Mouse (Mus musculus) embryonic facial prominence, embryonic 13.5 days (tissue): ENCODE measurements around the gene Tpte. TPM values are rescaled to one million over a fixed set of nuclear protein-coding genes. Genes with fewer than 3 reads are reported as not detected.
"Not testable (repeated sequence)": the region's sequence is repeated elsewhere in the genome, so short reads cannot be mapped to it uniquely, and the experiment has no call there.

Experiments used
- ATAC-seq: fragments of 200-750 bp; cut with Nextera tagmentation; 2 replicates; pipeline ENCODE4 v1.8.0; 2017; ENCODE audit warnings: low read depth; ENCODE audit not compliant: insufficient number of reproducible peaks, insufficient read depth, low FRiP score, low TSS enrichment
- H3K27ac ChIP-seq: fragments of 300-500 bp; sonication (generic); 2 replicates; pipeline ENCODE4 v1.5.1; 2015; ENCODE audit warnings: moderate library complexity, mild to moderate bottlenecking, inconsistent platforms
- H3K27me3 ChIP-seq: fragments of 300-500 bp; sonication (generic); 2 replicates; pipeline ENCODE4 v1.6.1; 2015; ENCODE audit warnings: mild to moderate bottlenecking, inconsistent platforms
- H3K36me3 ChIP-seq: fragments of 300-500 bp; sonication (generic); 2 replicates; pipeline ENCODE4 v1.6.1; 2015; ENCODE audit warnings: mild to moderate bottlenecking, inconsistent platforms
- H3K4me1 ChIP-seq: fragments of 300-500 bp; sonication (generic); 2 replicates; pipeline ENCODE4 v1.6.1; 2015; ENCODE audit warnings: inconsistent platforms
- H3K4me2 ChIP-seq: fragments of 300-500 bp; sonication (generic); 2 replicates; pipeline ENCODE4 v1.6.1; 2015; ENCODE audit warnings: moderate library complexity, mild to moderate bottlenecking, inconsistent platforms
- H3K4me3 ChIP-seq: fragments of 300-500 bp; sonication (generic); 2 replicates; pipeline ENCODE4 v1.5.1; 2015; ENCODE audit warnings: mild to moderate bottlenecking, inconsistent platforms
- H3K9ac ChIP-seq: fragments of 300-500 bp; sonication (generic); 2 replicates; pipeline ENCODE4 v1.6.1; 2015; ENCODE audit warnings: mild to moderate bottlenecking, inconsistent platforms
- H3K9me3 ChIP-seq: fragments of 300-500 bp; sonication (generic); 2 replicates; pipeline ENCODE4 v1.6.1; 2016; ENCODE audit warnings: inconsistent platforms
- WGBS: fragments of 180-500 bp; shearing (Covaris S2); methylation state at CpG from one replicate; pipeline ENCODE4 v1.1.7; 2015; ENCODE audit warnings: mixed read lengths; 5-methylcytosine and 5-hydroxymethylcytosine counted together
- polyA plus RNA-seq: library from polyadenylated mRNA; unstranded; fragments of >200 nt; fragmentation: Nextera tagmentation; extraction: Ambion mirVana; gene quantifications from 2 replicates; pipeline ENCODE4 v1.2.1, GENCODE M21; 2015

Gene Tpte
- polyA plus RNA-seq, 1 experiment from 2014 or later, result not detected

- WGBS, result 86% methylated on average over 3 of the region's 3 CpGs
- Histone ChIP-seq H3K4me2 (no peak overlapping the region), H3K4me1 (no peaks in the 10 kb centered on the region), H3K27me3 (no peaks in the 10 kb centered on the region), H3K9ac (no peak overlapping the region), H3K4me3 (no peak overlapping the region), H3K27ac (no peak overlapping the region), H3K36me3 (no peaks in the 10 kb centered on the region), H3K9me3 (no peaks in the 10 kb centered on the region)
- no peak for ATAC-seq
These were observed 16.4 kb upstream of the Tpte start for GRCm38 (mm10) chr8:22266809-22267208.

- Histone ChIP-seq H3K27me3 (no peaks in the 10 kb centered on the region), H3K9ac (no peak overlapping the region), H3K4me1 (no peaks in the 10 kb centered on the region), H3K4me3 (no peak overlapping the region), H3K36me3 (no peaks in the 10 kb centered on the region), H3K4me2 (no peak overlapping the region), H3K9me3 (no peaks in the 10 kb centered on the region), H3K27ac (no peak overlapping the region)
- no peak for ATAC-seq
- WGBS, result 81% methylated on average over 3 of the region's 3 CpGs
These were observed 10.1 kb upstream of the Tpte start for GRCm38 (mm10) chr8:22273142-22273541.

- Histone ChIP-seq H3K27ac (no peak overlapping the region), H3K9ac (no peak overlapping the region), H3K36me3 (no peaks in the 10 kb centered on the region), H3K4me1 (no peaks in the 10 kb centered on the region), H3K27me3 (no peaks in the 10 kb centered on the region), H3K9me3 (no peaks in the 10 kb centered on the region), H3K4me2 (no peak overlapping the region), H3K4me3 (no peak overlapping the region)
- 70% methylated on average over 10 of the region's 10 CpGs for WGBS
- no peak for ATAC-seq
These were observed 8.6 kb upstream of the Tpte start for GRCm38 (mm10) chr8:22274641-22275040.

GRCm38 (mm10) chr8:22302326-22302725, 19.1 kb downstream of the Tpte start:
- no peaks in the 10 kb centered on the region for H3K27me3 ChIP-seq
- WGBS, result 39% methylated on average over 2 of the region's 2 CpGs
- H3K27ac ChIP-seq, result no peak overlapping the region
- ATAC-seq, result no peak
- no peaks in the 10 kb centered on the region for H3K9me3 ChIP-seq
- H3K4me1 ChIP-seq, result peaks cover 8% of the 10 kb centered on the region; the same call in 1 of the 2 replicates
- H3K4me2 ChIP-seq, result no peak overlapping the region
- no peaks in the 10 kb centered on the region for H3K36me3 ChIP-seq
- H3K9ac ChIP-seq, result no peak overlapping the region
- H3K4me3 ChIP-seq, result no peak overlapping the region

GRCm38 (mm10) chr8:22302896-22303306, 19.7 kb downstream of the Tpte start:
- WGBS, result 15% methylated on average over 7 of the region's 7 CpGs
- 0 out of 2 replicates have a peak overlapping the region, but pooled peaks have one; percentile 1 for H3K9ac ChIP-seq
- no peaks in the 10 kb centered on the region for H3K9me3 ChIP-seq
- peaks cover 8% of the 10 kb centered on the region; the same call in 1 of the 2 replicates for H3K4me1 ChIP-seq
- H3K27me3 ChIP-seq, result no peaks in the 10 kb centered on the region
- H3K27ac ChIP-seq, result no peak overlapping the region
- no peaks in the 10 kb centered on the region for H3K36me3 ChIP-seq
- peak; percentile 59; the same call in 1 of the 2 replicates for ATAC-seq
- H3K4me2 ChIP-seq, result peak overlapping the region; percentile 49
- H3K4me3 ChIP-seq, result peak overlapping the region; percentile 5; the same call in 1 of the 2 replicates

GRCm38 (mm10) chr8:22304045-22304444, 20.8 kb downstream of the Tpte start:
- H3K9me3 ChIP-seq, ATAC-seq, H3K36me3 ChIP-seq, H3K4me3 ChIP-seq, H3K4me2 ChIP-seq, H3K9ac ChIP-seq, H3K27ac ChIP-seq, H3K27me3 ChIP-seq, H3K4me1 ChIP-seq: not testable (repeated sequence)
- 84% methylated on average over 9 of the region's 9 CpGs for WGBS

- Histone ChIP-seq H3K9ac (no peak overlapping the region), H3K27ac (no peak overlapping the region), H3K9me3 (no peaks in the 10 kb centered on the region), H3K4me2 (no peak overlapping the region), H3K36me3 (no peaks in the 10 kb centered on the region), H3K4me3 (no peak overlapping the region), H3K27me3 (0 out of 2 replicates have a peak, but pooled peaks cover 4% of the 10 kb centered on the region), H3K4me1 (peaks cover 8% of the 10 kb centered on the region; the same call in 1 of the 2 replicates)
- ATAC-seq, result no peak
- 77% methylated on average over 10 of the region's 10 CpGs for WGBS
These were observed 23.8 kb downstream of the Tpte start for GRCm38 (mm10) chr8:22306999-22307398.

GRCm38 (mm10) chr8:22311446-22311845, 28.2 kb downstream of the Tpte start:
- H3K27me3 ChIP-seq, result 0 out of 2 replicates have a peak, but pooled peaks cover 4% of the 10 kb centered on the region
- no peaks in the 10 kb centered on the region for H3K36me3 ChIP-seq
- H3K4me2 ChIP-seq, result no peak overlapping the region
- WGBS, result 65% methylated on average over 9 of the region's 9 CpGs
- H3K4me3 ChIP-seq, result no peak overlapping the region
- no peak overlapping the region for H3K27ac ChIP-seq
- no peaks in the 10 kb centered on the region for H3K9me3 ChIP-seq
- H3K9ac ChIP-seq, result no peak overlapping the region
- no peak for ATAC-seq
- no peaks in the 10 kb centered on the region for H3K4me1 ChIP-seq

GRCm38 (mm10) chr8:22335426-22335825, 52.2 kb downstream of the Tpte start:
- H3K9ac ChIP-seq, result no peak overlapping the region
- 85% methylated on average over 13 of the region's 13 CpGs for WGBS
- no peaks in the 10 kb centered on the region for H3K4me1 ChIP-seq
- no peak for ATAC-seq
- no peaks in the 10 kb centered on the region for H3K9me3 ChIP-seq
- H3K4me3 ChIP-seq, result no peak overlapping the region
- no peaks in the 10 kb centered on the region for H3K27me3 ChIP-seq
- no peak overlapping the region for H3K27ac ChIP-seq
- no peak overlapping the region for H3K4me2 ChIP-seq
- H3K36me3 ChIP-seq, result no peaks in the 10 kb centered on the region

- Histone ChIP-seq H3K27ac (no peak overlapping the region), H3K4me2 (no peak overlapping the region), H3K36me3 (no peaks in the 10 kb centered on the region), H3K4me3 (no peak overlapping the region), H3K27me3 (no peaks in the 10 kb centered on the region), H3K9me3 (no peaks in the 10 kb centered on the region), H3K4me1 (no peaks in the 10 kb centered on the region), H3K9ac (no peak overlapping the region)
- ATAC-seq, result no peak
- 77% methylated on average over 6 of the region's 6 CpGs for WGBS
These were observed 76.1 kb downstream of the Tpte start for GRCm38 (mm10) chr8:22359359-22359758.

GRCm38 (mm10) chr8:22359882-22360281, 76.6 kb downstream of the Tpte start:
- no peak for ATAC-seq
- Histone ChIP-seq H3K27me3 (no peaks in the 10 kb centered on the region), H3K9ac (no peak overlapping the region), H3K4me1 (no peaks in the 10 kb centered on the region), H3K27ac (no peak overlapping the region), H3K9me3 (no peaks in the 10 kb centered on the region), H3K4me3 (no peak overlapping the region), H3K4me2 (no peak overlapping the region), H3K36me3 (no peaks in the 10 kb centered on the region)
- WGBS, result 86% methylated on average over 6 of the region's 6 CpGs

- no peaks in the 10 kb centered on the region for H3K9me3 ChIP-seq
- 90% methylated on average over 5 of the region's 5 CpGs for WGBS
- H3K27me3 ChIP-seq, result no peaks in the 10 kb centered on the region
- no peak overlapping the region for H3K9ac ChIP-seq
- no peak overlapping the region for H3K4me2 ChIP-seq
- no peaks in the 10 kb centered on the region for H3K4me1 ChIP-seq
- ATAC-seq, result no peak
- H3K4me3 ChIP-seq, result no peak overlapping the region
- peaks cover 23% of the 10 kb centered on the region for H3K36me3 ChIP-seq
- no peak overlapping the region for H3K27ac ChIP-seq
These were observed 93.1 kb downstream of the Tpte start for GRCm38 (mm10) chr8:22376311-22376710.
